Mouse (Mus musculus) retina, postnatal 1 day (tissue): ENCODE data around the gene Suz12.
"Not testable (repeated sequence)": the region's sequence is repeated elsewhere in the genome, so short reads cannot be mapped to it uniquely, and the experiment has no call there.

Experiments used
- DNase-seq: peaks from one replicate; pipeline ENCODE4 v3.0.0-alpha.2; 2012

Gene Suz12

DNA sequence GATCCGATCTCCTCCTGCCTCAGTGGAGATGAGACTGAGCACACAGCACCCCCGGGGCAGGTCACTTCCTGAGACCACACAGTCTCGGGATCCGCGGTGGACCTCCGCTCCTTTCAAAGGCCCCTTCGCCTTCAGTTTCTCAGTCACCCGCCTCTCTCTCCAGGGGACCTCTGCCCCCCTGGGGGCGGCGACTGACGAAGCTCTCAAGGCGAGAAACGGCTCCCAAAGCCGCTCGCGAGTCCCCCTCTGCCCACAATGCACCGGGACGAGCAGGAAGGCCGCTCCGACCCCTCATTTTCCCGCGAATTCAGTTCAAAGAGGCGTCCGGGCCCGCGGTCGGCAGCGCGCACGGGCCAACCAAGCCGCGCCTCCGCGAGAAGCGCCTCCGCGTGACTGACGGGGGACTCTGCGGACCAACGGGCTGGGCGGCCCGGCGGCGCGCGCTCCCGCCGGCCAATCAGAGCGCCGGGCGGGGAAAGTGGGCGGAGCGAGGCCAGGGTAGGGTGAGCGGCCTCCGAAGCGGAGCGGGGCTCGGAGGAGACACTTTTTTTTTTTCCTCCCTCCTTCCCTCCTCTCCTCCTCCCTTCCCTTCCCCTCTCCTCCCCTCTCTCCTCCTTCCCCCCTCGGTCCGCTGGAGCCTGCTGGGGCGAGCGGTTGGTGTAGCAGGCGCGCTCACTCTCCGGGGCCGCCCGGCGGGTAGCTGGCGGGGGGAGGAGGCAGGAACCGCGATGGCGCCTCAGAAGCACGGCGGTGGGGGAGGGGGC is at the start of gene Suz12:
Suz12 (plus strand) TSS at position 515 of the 764 bp plus-strand sequence.
- DNase-seq, result peak; percentile 99

GRCm38 (mm10) chr11:79943136-79943535 is 49.8 kb upstream of the Suz12 start:
- DNase-seq, result no peak

DNA sequence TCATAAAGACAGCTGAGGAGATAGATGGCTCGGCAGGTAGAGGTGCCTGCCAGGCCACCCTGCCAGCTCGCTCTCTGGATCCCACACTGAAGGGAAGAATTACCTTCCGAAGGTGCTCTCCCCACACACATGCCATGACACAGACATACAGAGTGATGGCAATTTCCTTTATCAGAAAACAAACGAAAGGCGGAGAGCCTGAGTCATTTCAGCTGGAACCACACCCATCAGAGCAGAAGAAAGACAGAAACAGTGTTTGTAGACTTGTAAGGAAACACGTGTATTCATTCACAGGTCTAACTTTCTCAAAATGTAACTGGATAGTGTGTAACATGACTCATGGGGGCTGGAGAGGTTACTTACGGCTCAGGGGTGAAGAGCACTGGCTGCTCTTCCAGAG is 49.3 kb upstream of the Suz12 start:
- no peak for DNase-seq

DNA sequence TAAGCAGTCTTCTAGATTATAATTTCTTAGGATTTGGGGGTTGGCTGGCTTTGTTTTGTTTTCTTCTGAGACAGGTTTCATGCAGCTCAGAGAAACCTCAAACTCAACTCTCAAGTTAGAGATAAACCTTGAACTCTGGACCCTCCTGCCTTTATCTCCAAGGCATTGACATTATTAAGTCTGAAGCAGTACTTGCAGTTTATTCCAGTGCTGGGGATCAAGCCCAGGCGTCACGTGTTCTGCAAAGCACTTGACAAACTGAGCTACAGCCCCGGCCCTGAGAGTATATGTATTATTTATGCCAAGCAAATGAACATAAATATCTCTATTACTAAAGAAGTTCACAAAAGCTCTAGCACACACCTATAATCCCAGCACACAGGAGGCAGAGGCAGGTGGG is 45.6 kb upstream of the Suz12 start:
- DNase-seq, result no peak

GRCm38 (mm10) chr11:79961346-79962124 is 31.4 kb upstream of the Suz12 start:
- DNase-seq, result no peak

DNA sequence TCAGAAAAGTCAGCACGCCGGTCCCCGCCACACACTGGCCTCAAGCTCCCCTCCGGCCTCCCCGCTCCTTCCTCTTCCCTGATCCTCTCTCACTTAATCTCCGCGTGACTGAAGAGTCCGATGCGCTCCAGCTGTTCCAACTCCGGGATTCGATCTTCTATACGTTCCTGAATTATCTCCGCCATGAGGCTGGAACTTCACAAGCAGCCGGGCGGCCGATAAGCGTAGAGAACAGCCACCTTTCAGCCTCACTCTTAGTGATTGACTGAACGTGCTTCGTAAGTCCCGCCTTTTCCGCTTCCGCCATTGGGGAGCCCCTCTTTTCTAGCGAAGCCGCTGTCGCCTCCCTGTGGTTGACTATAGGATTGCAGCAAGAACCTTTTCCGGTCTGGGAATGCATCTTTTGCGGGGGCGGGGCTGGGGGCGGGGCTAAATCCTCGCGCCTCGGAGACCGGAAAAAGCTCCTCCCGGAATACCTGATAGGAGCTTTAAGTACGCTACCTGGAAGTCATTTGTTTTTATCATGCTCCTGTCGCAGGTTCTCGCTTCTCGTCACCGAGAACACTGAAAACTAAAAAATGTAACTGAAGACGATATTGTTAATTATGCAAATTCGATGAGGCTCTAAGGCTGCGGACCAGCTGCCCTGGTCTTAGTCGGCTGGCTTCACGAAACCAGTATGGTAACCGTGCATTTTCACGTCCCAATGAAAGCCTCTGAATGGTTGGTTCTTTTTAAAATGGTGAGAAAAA is 30.6 kb upstream of the Suz12 start, which contains the start of gene Utp6:
Utp6 (minus strand) TSS at position 266 of the 752 bp plus-strand sequence.
- DNase-seq, result peak; percentile 99

- no peak for DNase-seq
Measured at GRCm38 (mm10) chr11:79962877-79963183, 30.1 kb upstream of the Suz12 start.

DNA sequence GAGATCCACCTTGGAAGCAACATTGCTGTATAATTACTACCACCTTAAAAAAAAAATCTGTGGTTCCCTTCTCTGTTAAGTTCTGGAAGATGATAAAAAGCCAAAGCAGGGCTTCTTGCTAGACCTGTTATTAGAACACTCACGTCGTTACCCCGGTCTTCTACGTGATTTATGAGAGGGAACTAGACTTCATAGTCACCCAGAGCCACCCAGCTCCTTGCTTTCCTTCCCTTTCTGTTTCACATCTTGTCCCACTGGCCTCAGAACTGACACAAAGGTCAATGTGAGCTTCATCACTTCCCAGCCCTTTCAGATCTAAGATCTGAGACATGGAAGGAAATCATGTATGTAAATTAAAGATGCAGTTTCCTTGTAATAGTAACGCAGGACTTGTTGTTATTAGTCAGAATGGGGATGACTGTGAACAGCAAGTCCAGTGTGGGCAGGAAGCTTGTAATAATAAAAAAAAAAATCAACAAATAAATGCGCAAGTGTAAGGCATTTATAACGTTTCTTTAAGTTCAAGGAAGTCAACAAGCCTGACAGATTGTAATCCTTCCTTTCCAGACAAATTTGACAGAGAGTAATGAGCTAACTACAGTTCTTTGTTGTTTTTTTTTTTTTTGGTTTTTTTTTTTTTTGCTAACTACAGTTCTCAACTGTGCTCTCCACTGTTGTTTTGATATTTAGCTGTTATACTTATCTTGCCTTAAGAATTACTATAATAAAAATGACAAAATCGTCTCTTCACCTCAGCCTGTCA is 29.5 kb upstream of the Suz12 start:
- no peak for DNase-seq

DNA sequence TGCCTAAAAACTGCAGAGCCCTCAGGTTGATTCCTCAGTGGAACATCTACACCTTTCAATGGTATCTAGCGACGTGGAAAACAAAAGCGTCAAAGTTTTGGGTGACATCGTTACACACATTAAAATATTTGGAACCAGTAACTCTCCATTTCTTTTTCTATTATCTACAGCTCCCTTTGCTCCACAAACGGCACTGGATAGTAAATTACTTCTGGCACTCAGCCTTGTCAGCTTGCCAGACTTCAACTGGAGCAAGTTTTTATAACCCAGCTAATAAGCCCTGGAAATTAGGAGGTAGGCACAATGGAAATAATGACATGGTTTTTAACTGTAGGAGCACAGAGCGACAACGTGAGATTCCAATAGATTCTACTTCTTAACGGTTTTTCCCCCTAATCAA is 27.0 kb upstream of the Suz12 start:
- DNase-seq, result peak; percentile 74

DNA sequence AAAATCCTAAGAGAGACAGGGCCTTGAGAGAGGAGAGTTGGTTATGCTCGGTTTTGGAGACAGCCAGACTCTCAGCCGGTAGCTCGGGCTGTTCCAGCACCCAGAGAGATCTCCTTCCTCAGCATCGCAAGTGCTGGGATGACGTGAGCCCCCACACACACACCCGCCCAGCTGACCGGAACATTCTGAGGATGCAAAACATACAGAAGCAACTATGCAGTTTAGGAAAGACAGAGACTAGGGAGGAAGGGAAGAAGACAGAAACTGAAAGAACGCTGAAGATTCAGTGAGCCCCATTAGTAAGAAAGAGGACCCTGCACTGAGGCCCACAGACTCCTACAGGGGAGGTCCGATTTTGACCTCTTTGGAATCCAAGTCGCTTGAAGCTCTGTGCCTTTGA is 25.2 kb upstream of the Suz12 start:
- no peak for DNase-seq

DNA sequence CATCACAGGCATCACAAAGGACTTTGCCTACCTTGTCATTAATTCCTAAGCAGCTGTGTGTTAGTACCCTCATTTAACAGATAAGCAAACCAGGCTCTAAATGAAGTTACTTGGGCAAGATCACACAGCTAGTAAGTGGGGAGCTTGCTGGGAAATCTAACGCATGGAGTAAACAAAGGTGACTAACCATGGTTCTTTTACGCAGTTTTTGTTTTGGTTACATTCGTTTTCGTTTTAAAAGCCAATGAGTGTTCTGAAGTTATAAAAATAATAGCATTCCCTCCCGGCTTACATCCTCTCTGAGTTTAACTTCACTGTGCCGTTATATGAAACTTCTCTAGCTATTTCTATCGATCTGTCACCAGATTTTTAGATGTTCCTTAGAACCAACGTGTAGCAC is 19.8 kb upstream of the Suz12 start:
- no peak for DNase-seq

DNA sequence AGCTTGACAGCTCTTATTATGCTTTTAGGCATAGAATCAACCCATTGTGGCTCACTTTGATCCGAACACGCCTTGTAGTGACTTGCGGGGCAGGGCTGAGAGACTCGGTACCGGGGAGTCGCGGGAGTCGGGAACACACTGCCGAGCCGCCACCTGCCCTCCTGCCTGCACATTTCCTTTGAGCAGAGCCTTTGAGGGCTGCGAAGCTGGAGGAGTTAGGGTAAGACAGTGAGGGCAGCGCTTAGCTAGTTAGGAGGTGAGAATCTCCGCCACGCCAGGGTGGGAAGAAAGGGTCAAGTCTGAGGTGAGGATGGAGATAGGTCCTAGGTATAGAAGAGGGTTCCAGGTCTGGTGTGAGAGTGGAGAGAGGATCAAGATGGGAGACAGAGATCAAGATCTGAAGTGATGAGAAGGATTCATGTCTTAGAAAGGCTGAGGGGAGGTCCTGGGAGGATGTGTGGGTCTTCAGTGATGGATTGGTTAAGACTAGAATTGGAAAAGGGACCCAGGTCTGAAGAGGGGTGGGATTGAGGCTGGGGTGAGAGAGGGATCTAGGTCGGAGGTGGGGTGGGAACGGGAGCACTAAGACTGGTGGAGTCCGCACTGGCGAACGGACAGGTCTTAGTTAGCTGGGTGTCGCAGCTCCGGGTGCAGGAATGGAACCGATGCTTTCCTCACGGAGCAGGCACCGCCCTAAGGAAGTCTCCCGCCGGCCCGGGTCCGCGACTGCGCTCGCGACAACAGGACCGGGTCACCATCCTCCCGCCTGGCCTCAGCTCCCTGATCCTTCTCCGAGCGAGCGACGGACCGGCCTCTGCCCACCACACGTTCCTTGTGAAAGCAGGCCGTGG is 19.1 kb upstream of the Suz12 start:
- peak; percentile 69 for DNase-seq

GRCm38 (mm10) chr11:79975377-79975776 is 17.5 kb upstream of the Suz12 start:
- no peak for DNase-seq

DNA sequence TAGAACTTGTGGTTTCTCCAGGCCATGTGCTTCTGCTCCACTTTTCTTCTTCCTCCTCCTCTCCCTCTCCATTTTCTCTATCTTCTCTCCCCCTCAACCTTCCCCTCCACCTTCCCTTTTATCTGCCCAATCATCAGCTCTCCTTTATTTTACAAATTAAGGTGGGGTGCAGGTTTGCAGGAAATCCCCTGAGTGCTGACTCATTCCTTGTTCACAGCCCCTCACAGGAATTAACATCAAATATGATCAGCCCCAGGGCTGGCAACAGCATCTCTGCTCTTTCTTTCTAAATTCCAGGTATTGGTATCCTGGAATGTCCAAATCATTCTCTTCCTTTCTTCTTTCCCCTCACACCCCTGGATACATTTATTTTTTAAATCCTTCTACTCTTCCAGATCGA is 16.7 kb upstream of the Suz12 start:
- no peak for DNase-seq

DNA sequence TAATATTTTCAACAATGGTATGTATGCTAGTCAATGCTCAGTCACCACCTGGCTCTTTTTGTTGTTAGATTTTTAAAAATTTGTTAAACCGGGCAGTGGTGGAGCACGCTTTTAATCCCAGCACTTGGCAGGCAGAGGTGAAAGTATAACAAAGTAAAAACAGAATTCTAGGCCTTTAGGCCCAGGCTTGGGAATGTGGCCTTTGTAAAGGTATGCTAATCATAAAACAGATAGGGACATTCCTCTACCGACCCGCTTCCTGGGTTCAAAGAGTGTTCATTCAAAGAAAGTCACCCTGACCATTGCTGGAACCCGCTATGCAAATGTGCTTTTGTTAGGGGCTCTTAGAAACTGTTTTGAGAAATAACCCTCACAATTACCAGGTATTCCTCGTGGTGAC is 16.3 kb upstream of the Suz12 start:
- not testable (repeated sequence) for DNase-seq

DNA sequence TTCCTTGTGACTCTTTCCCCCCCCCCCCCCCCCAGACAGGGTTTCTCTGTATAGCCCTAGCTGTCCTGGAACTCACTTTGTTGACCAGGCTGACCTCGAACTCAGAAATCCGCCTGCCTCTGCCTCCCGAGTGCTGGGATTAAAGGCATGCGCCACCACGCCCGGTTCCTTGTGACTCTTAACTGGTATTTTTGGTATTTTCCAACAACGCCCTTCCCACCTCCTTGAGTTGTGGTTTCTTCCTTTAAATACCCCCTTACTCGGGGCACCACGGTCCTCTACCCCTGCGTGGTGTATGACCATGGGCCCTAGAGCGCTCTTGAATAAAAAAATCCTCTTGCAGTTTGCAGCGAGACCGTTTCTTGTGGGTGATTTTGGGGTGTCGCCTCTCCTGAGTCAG is 15.8 kb upstream of the Suz12 start:
- DNase-seq, result not testable (repeated sequence)

- DNase-seq, result not testable (repeated sequence)
Measured at GRCm38 (mm10) chr11:79977747-79978146, 15.2 kb upstream of the Suz12 start.

- no peak for DNase-seq
Measured at GRCm38 (mm10) chr11:79986886-79987285, 6.0 kb upstream of the Suz12 start.

GRCm38 (mm10) chr11:79987896-79988295 is 5.0 kb upstream of the Suz12 start:
- no peak for DNase-seq

DNA sequence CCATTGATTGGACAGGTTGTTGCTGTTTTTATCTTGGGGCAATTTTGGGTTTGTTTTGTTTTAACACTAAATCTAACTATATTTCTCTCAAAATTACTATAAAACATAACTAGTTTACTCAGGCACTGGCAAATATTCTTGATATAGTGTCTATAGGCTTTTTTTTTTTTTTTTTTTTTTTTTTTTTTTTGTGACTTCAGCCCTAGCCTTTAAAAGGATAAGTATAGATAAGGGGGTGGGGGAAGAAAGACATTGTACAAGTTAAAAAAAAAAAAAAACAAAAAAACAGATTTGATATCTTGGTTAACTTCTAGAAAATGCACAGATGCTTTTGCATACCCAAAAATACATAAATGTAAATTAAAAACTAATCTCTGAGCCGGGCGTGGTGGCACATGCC is 2.8 kb upstream of the Suz12 start:
- no peak for DNase-seq

DNA sequence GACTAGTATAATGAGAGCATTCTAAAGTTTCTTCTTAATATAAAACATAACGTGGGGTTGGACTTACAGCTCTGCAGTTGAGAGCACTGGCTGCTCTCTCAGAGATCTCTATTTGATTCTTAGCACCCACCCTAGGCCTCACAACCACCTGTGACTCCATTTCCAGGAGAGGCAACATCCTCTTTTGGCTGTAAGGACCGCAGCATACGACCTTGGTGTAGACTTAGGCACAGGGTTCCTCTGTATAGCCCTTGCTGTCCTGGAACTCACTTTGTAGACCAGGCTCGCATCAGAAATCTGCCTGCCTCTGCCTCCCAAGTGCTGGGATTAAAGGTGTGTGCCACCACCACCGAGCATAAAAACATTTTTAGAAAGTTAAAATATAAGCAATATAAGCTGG is 1.3 kb upstream of the Suz12 start:
- no peak for DNase-seq

DNA sequence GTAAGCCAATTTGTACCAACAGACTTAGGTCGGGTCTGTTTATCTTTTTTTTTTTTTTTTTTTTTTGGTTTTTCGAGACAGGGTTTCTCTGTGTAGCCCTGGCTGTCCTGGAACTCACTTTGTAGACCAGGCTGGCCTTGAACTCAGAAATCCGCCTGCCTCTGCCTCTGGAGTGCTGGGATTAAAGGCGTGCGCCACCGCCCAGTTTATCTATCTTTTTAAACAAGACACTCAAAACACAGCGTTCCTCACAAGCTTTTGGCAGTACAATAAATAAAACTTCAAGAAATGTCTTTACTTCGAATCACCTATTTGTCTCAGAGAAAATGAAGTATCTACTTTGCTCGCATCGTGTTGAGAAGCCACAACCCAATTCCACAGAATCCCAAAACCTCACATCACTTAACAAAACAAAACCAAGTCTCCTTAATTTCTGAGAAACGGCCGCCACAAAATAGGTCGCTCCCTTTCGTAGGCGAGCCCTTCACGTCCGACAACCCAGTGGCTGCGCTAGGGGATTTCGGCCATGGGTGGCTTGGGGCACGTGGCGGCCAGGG is 793 bp upstream of the Suz12 start:
- no peak for DNase-seq
